Mouse (Mus musculus): ENCODE data around the gene Dph7.
A peak's percentile ranks its signal among the peaks of the same experiment; 100 is the strongest.

The Dph7 gene

GRCm38 (mm10) chr2:24962304-24963000 lies at the start of gene Dph7:
Dph7 (plus strand) TSS chr2:24962400.
- peak; percentile 91 for DNase-seq

DNA sequence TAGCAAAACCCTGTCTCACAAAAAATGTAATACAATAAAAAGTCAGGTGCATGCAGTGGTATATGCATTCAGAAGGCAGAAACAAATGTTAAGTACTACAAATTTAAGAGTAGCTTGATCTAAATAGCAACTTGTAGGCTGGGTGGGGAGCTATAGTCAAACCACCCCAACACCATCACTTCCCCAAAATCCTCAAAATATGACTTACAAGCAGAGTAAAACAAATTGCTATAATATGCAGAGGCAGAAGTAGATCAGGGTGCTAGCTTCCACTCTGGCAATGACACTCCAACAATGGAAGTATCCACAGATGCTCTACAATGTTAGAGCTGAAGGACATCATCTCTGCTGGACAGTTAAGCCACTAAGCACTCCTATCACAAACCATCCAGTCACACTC lies 49.6 kb upstream of the Dph7 start:
- DNase-seq: no peak

DNA sequence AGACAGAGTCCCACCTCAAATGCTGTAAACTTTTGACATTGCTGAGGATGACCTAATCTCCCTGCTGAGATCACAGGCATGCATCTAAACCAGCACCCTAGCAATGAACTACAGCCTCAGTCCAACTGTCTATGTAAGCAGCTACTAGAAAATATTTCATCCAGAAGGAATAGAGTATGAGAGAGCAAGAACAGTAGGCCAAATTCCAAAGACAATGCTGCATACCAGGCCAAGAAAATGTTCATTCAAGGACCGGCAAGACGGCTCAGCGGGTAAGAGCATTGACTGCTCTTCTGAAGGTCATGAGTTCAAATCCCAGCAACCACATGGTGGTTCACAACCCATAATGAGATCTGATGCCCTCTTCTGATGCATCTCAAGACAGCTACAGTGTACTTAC lies 47.4 kb upstream of the Dph7 start:
- no peak for DNase-seq

DNA sequence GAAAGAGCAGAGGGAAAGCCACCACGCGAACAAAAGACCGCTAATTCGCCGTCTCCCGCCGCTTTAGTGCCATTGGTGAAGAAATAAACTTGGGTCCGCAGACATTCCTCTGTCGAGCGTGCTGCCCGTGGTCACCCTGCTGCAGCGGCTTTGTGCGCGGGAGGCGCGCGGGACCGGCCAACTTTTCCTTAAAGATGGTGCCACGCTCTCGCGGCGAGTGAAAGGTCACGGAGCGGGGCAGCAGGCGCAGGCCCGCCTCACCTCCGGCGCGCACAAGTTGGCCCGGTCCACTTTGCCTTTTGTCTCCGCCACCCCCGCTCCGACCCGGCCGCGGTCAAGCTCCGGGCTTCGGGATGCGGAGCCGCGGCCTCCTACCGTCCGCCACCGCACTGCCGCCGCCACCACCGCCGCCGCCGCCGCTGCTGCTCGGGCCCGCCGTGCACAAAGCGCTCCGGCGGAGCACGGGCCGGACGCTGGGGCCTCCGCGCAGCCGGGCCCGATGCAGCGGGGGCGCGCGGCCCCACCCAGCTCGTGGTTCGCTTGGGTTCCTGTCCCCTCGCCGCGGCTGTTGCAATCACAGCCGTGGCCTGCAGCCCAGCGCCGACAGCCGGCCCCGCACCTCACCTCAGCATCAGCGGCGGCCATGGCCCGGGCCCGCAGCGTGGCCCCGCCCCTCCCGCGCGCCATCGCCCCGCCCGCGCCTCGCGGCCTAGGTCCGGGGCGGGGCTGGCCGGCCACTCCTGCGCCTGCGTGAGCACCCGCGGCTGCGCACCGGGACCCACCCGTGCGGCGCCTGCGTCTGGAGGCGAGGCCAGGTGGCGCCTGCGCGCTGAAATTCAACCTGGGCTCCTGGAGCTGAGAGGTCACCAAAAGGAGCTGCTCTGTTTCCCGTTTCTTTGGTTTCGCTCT lies 43.0 kb upstream of the Dph7 start, which contains the start of gene Ehmt1:
Gene Ehmt1, minus strand, starts transcription at position 685 of the 909 bp plus-strand sequence.
- peak; percentile 95 for DNase-seq

GRCm38 (mm10) chr2:24919839-24920175 lies 42.4 kb upstream of the Dph7 start:
- DNase-seq: no peak

- DNase-seq: peak; percentile 58
Observed at GRCm38 (mm10) chr2:24923561-24923960, 38.6 kb upstream of the Dph7 start.

- DNase-seq: peak; percentile 51
Observed at GRCm38 (mm10) chr2:24925284-24925683, 36.9 kb upstream of the Dph7 start.

GRCm38 (mm10) chr2:24926345-24926964 lies 35.7 kb upstream of the Dph7 start:
- no peak for DNase-seq

GRCm38 (mm10) chr2:24926965-24927358 lies 35.2 kb upstream of the Dph7 start:
- DNase-seq: peak; percentile 17

DNA sequence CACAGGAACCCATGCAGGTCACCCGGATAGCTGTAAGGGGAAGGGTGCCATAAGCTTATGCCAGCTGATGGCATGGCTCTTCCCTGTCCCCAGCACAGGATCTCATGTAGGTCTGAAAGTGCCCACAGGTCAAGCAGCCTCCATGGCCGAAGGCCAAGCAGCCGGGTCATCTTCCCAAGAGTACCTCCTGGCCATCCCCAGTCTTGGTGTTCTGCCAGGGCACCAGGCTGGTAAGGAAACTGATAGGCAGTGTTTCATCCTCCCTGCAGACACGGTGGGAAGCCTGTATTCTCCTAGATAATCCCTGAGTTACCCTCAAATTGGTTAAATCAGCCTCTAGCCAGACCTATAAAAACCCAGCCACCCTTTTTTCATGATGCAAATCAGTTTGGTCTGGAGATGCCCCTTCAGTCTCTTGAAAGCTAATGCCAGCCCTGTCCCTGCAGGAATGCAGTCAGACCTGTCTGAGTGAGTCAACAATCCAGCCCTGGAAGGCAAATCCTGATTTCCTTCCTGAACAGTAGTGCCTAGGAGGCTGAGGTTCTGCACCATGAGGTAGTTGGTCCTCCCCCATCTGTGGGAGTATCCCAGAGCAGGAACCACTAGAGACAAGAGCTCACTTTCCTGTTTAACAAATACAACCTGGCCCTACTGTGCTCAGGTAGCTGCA lies 34.3 kb upstream of the Dph7 start:
- DNase-seq: peak; percentile 88

GRCm38 (mm10) chr2:24929119-24929518 lies 33.1 kb upstream of the Dph7 start:
- DNase-seq: peak; percentile 88

GRCm38 (mm10) chr2:24929593-24929992 lies 32.6 kb upstream of the Dph7 start:
- no peak for DNase-seq

GRCm38 (mm10) chr2:24934441-24934963 lies 27.7 kb upstream of the Dph7 start:
- peak; percentile 58 for DNase-seq

GRCm38 (mm10) chr2:24935057-24935796 lies 27.0 kb upstream of the Dph7 start, which contains the start of gene Arrdc1:
Arrdc1 (minus strand) TSS chr2:24935252.
- DNase-seq: peak; percentile 97

DNA sequence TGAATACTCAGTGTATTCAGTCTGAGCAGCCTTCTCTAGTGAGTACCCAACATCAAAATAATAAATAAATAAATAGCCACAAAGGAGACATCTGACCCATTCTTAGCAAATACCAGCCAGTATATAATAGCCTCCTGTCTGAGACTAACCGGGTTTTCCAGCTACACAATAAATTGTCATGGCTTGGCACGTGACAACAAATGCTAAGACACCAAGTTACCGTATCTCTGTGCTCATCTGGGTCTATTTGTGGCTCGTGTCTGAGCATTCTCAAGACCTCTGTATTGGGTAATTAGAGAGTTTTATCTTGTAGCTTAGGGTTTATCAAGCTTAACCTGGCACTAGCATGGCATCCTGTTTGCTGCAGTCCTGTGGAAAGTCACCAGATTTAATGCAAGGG lies 20.1 kb upstream of the Dph7 start:
- DNase-seq: no peak

DNA sequence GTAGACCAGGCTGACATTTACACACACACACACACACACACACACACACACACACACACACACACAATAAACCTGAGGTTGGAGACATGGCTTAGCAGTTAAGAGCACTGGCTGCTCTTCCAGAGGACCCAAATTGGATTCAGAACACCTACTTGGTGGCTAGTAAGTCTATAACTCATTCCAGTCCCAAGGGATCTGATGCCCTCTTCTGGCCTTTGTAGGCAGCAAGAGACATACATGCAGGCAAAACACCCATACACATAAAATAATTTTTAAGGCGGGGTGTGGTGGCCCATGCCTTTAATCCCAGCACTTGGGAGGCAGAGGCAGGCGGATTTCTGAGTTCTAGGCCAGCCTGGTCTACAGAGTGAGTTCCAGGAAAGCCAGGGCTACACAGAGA lies 17.9 kb upstream of the Dph7 start:
- peak; percentile 88 for DNase-seq

- DNase-seq: peak; percentile 98
Observed at GRCm38 (mm10) chr2:24949421-24950188, 12.6 kb upstream of the Dph7 start, which contains the start of gene Zmynd19. Zmynd19 (plus strand) TSS chr2:24949792.

GRCm38 (mm10) chr2:24950189-24950535 lies 12.0 kb upstream of the Dph7 start:
- no peak for DNase-seq

DNA sequence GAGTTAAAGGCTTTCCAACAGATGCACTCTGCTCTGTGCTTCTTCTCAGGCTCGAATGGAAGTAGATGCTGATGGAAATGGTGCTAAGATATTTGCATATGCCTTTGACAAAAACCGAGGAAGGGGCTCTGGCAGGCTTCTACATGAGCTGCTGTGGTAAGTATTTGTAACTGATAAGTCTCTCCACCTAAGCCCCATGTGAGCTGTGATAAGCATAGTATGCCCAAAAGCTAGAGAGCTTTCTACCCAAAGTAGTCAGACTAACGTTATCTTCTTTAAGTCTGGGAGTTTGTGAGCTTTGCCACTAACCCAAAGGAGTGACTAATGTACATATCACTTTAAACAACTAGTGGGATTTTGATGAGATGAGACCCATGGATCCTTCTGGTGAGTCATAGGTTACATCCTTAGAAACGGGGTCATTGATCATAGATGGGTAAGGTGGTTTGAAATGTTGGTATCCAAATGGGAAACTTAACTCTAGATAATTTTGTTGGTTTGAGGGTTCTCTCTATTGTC lies 9.6 kb upstream of the Dph7 start:
- DNase-seq: no peak

- peak; percentile 65 for DNase-seq
Observed at GRCm38 (mm10) chr2:24960910-24961309, 1.3 kb upstream of the Dph7 start.

DNA sequence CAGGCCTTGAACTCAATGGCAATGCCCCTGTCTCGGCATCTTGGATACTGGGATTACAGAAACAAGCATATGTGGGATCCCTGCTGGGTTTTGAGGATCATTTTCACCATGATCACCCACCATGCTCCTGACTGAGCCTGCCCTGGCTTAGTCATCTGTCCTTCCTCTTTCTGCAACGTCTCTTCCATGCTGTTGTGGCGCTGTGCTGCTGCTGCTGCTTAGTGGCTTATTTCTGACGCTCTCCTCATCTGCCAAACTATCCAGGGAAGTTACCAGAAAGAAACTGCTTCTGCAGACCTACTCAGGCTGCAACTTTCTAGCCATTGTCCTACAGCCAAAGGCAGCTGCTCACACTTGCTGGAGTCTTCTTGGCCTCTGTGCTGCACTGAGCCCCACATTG lies 8.2 kb downstream of the Dph7 start:
- DNase-seq: no peak

Measured in lung, postnatal 36 days (tissue).